In the genomic region with DNA sequence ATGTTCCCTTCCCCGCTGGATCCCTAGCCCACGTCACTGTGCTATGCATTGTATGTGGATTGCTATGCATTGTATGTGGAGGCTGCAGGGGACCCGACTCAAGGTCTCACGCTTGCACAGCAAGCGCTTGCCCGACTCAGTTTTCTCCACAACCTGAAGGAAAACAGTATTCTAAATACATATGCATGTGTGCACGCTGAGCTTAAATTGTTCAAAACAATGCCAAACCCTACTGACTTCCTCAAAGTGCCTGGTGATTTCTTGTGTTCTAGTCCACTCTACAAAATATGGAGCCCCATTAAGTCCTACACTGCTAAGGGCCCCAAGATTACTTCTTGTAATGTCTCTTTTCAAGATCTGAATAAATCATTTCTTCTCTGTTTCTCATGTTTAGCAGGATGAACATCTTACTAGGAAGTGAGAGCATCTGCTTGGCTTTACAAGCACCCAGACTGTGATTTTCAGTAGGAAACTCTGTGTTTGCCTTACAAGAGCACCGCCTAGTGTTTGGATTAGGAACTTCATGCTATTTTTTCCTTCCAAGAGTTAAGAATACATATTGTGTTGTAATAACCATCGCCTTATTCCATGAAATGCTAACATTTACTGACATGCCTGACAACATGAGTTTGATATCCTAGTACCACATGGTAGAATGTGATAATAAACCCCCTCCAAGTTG, we compare ENCODE assay signal across 7 mouse cellular contexts.
A peak's percentile ranks its signal among the peaks of the same experiment; 100 is the strongest.
DNase-seq lines count a peak whose midpoint lies in the region; ATAC-seq and TF ChIP-seq lines count a peak whose summit lies in the region.

No protein-coding gene starts in this region.

- no peaks in the 10 kb centered on the region for H3K36me3 ChIP-seq in midbrain, embryonic 11.5 days (ENCODE audit: control insufficient read depth, insufficient read depth, low read length)
- no peaks in the 10 kb centered on the region for H3K36me3 ChIP-seq in midbrain, embryonic 10.5 days
- H3K36me3 ChIP-seq in embryonic facial prominence, embryonic 14.5 days (ENCODE audit: control insufficient read depth, insufficient read depth, low read length), result no peaks in the 10 kb centered on the region
- H3K36me3 ChIP-seq in hindbrain, postnatal 0 days (ENCODE audit: insufficient read depth, low read length), result no peaks in the 10 kb centered on the region
- H3K36me3 ChIP-seq in midbrain, embryonic 12.5 days, result no peaks in the 10 kb centered on the region

- peak; percentile 98 for DNase-seq in midbrain, embryonic 11.5 days (ENCODE audit: low spot score, missing footprints)
- no peak for DNase-seq in midbrain, embryonic 10.5 days (ENCODE audit: low spot score)
- DNase-seq in R1 (ENCODE audit: low read depth, low spot score), result peak; percentile 67
- peak; percentile 73 for DNase-seq in embryonic facial prominence, embryonic 14.5 days (ENCODE audit: low spot score)
- peak; percentile 89 for DNase-seq in hindbrain, postnatal 0 days (ENCODE audit: low spot score)
- no peak for DNase-seq in natural killer cell, adult 2 months (ENCODE audit: low spot score in 2 of 2)

- no peaks in the 10 kb centered on the region for H3K9me3 ChIP-seq in midbrain, embryonic 11.5 days (ENCODE audit: control insufficient read depth, low read length)
- no peaks in the 10 kb centered on the region for H3K9me3 ChIP-seq in midbrain, embryonic 10.5 days (replicated peaks)
- no peaks in the 10 kb centered on the region for H3K9me3 ChIP-seq in embryonic facial prominence, embryonic 14.5 days (ENCODE audit: control insufficient read depth, low read length)
- no peaks in the 10 kb centered on the region for H3K9me3 ChIP-seq in hindbrain, postnatal 0 days (ENCODE audit: low read length)
- no peaks in the 10 kb centered on the region for H3K9me3 ChIP-seq in midbrain, embryonic 12.5 days

- H3K4me2 ChIP-seq in midbrain, embryonic 11.5 days, result peak overlapping the region; percentile 2; the same call in 1 of the 2 replicates
- H3K4me2 ChIP-seq in embryonic facial prominence, embryonic 14.5 days (ENCODE audit: low read depth, low read length), result peak overlapping the region; percentile 18; the same call in 1 of the 2 replicates
- no peak overlapping the region for H3K4me2 ChIP-seq in hindbrain, postnatal 0 days (ENCODE audit: low read depth, low read length)
- 0 out of 2 replicates have a peak overlapping the region, but pooled peaks have one; percentile 8 for H3K4me2 ChIP-seq in midbrain, embryonic 12.5 days (replicated peaks)

- no peak overlapping the region for H3K9ac ChIP-seq in midbrain, embryonic 11.5 days (ENCODE audit: low read length)
- H3K9ac ChIP-seq in embryonic facial prominence, embryonic 14.5 days (ENCODE audit: low read depth, low read length), result no peak overlapping the region
- no peak overlapping the region for H3K9ac ChIP-seq in hindbrain, postnatal 0 days (replicated peaks; ENCODE audit: low read length)
- H3K9ac ChIP-seq in midbrain, embryonic 12.5 days (replicated peaks), result no peak overlapping the region

- no peak overlapping the region for H3K4me3 ChIP-seq in midbrain, embryonic 11.5 days (ENCODE audit: low read depth, low read length)
- no peak overlapping the region for H3K4me3 ChIP-seq in midbrain, embryonic 10.5 days
- no peak overlapping the region for H3K4me3 ChIP-seq in embryonic facial prominence, embryonic 14.5 days (ENCODE audit: low read depth, low read length)
- H3K4me3 ChIP-seq in hindbrain, postnatal 0 days (ENCODE audit: low read length), result no peak overlapping the region
- H3K4me3 ChIP-seq in midbrain, embryonic 12.5 days, result no peak overlapping the region

- ATAC-seq in midbrain, embryonic 11.5 days (ENCODE audit: low FRiP score), result peak; percentile 40
- ATAC-seq in embryonic facial prominence, embryonic 14.5 days (ENCODE audit: low read depth), result no peak
- ATAC-seq in hindbrain, postnatal 0 days, result peak; percentile 37; the same call in 1 of the 2 replicates
- ATAC-seq in midbrain, embryonic 12.5 days (ENCODE audit: low FRiP score, low read depth), result peak; percentile 14; the same call in 1 of the 2 replicates

- H3K27ac ChIP-seq in midbrain, embryonic 11.5 days (ENCODE audit: low read depth, low read length), result no peak overlapping the region
- H3K27ac ChIP-seq in midbrain, embryonic 10.5 days (replicated peaks), result no peak overlapping the region
- no peak overlapping the region for H3K27ac ChIP-seq in embryonic facial prominence, embryonic 14.5 days (replicated peaks; ENCODE audit: low read depth, low read length)
- no peak overlapping the region for H3K27ac ChIP-seq in hindbrain, postnatal 0 days
- H3K27ac ChIP-seq in midbrain, embryonic 12.5 days (replicated peaks), result no peak overlapping the region

- no peaks in the 10 kb centered on the region for H3K27me3 ChIP-seq in midbrain, embryonic 11.5 days (ENCODE audit: control insufficient read depth, insufficient read depth, low read length)
- 0 out of 2 replicates have a peak, but pooled peaks cover 3% of the 10 kb centered on the region for H3K27me3 ChIP-seq in midbrain, embryonic 10.5 days (ENCODE audit: low read depth, poor library complexity, severe bottlenecking)
- H3K27me3 ChIP-seq in embryonic facial prominence, embryonic 14.5 days (replicated peaks; ENCODE audit: control insufficient read depth, insufficient read depth, low read length), result no peaks in the 10 kb centered on the region
- no peaks in the 10 kb centered on the region for H3K27me3 ChIP-seq in hindbrain, postnatal 0 days (ENCODE audit: insufficient read depth, low read length)
- H3K27me3 ChIP-seq in midbrain, embryonic 12.5 days, result no peaks in the 10 kb centered on the region

- WGBS in midbrain, embryonic 11.5 days, result 59% methylated on average over 9 of the region's 9 CpGs
- WGBS in midbrain, embryonic 10.5 days, result 65% methylated on average over 9 of the region's 9 CpGs
- WGBS in embryonic facial prominence, embryonic 14.5 days, result 60% methylated on average over 9 of the region's 9 CpGs
- WGBS in hindbrain, postnatal 0 days, result 60% methylated on average over 9 of the region's 9 CpGs
- WGBS in midbrain, embryonic 12.5 days, result 67% methylated on average over 9 of the region's 9 CpGs

- TF ChIP-seq CTCF in hindbrain, postnatal 0 days (IDR thresholded peaks at IDR 0.05; ENCODE audit: low read depth), result peak; percentile 96

- H3K4me1 ChIP-seq in midbrain, embryonic 11.5 days (ENCODE audit: control insufficient read depth, insufficient read depth, low read length), result 0 out of 2 replicates have a peak, but pooled peaks cover 3% of the 10 kb centered on the region
- peaks cover 18% of the 10 kb centered on the region for H3K4me1 ChIP-seq in midbrain, embryonic 10.5 days
- 0 out of 2 replicates have a peak, but pooled peaks cover 4% of the 10 kb centered on the region for H3K4me1 ChIP-seq in embryonic facial prominence, embryonic 14.5 days (ENCODE audit: control insufficient read depth, insufficient read depth, low read length)
- no peaks in the 10 kb centered on the region for H3K4me1 ChIP-seq in hindbrain, postnatal 0 days (ENCODE audit: insufficient read depth, low read length)
- H3K4me1 ChIP-seq in midbrain, embryonic 12.5 days, result peaks cover 10% of the 10 kb centered on the region

Comparison
In these comparisons a context has a peak if more than half of its experiments do, and no peak if none do; other contexts are left out.
1. DNase-seq: peak in midbrain, embryonic 11.5 days (single experiment), R1 (single experiment), embryonic facial prominence, embryonic 14.5 days (single experiment) and hindbrain, postnatal 0 days (single experiment); none in midbrain, embryonic 10.5 days (single experiment) and natural killer cell, adult 2 months (0 of 2).